Comparison of ENCODE assay signal across 8 mouse cellular contexts in the genomic region with DNA sequence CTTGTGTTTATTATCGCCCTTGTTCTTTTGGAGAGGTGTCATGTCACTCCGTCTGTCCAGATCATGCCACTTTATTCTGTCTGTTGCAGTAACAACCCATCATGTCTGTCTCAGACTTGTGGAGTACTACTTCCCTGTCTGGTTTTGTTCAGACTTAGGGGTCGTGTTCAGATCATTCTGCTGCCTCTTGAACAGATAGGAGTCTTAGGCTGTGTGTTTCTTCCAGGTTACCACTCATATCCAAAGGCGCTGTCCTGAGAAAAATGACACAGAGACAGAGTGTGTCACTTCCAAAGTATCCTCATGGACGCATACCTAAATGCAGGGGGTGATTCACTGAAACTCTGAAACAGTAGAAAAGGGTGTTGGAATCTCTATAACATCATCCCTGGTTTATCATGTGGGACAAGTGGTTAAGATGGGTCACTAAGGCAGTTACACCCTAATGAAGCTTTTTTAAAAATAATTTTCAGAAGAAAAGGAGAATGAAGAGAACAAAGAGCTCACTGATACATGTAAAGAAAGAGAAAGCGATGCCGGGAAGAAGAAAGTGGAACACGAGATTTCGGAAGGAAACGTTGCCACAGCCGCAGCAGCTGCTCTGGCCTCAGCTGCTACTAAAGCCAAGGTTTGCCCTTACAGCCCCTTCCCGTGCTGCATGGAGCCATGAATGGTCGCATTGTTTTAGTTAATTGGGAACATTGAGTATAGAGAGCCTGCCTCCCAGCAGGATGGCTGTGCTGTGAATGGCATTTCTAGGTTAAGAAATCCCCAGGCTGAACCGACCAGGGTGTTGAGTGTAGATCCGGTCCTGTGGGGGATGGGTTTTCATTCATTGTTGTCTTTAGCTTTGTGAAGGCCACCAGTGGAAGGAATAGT. TPM values are rescaled to one million over a fixed set of nuclear protein-coding genes. Genes with fewer than 3 reads are reported as not detected.
DNase-seq lines count a peak whose midpoint lies in the region; ATAC-seq lines count a peak whose summit lies in the region.

No protein-coding gene starts in this region.

- peaks cover 81% of the 10 kb centered on the region for H3K36me3 ChIP-seq in forebrain, embryonic 14.5 days (ENCODE audit: control insufficient read depth, insufficient read depth, low read length)
- H3K36me3 ChIP-seq in kidney, embryonic 14.5 days (ENCODE audit: control insufficient read depth, insufficient read depth, low read length): peaks cover 91% of the 10 kb centered on the region
- H3K36me3 ChIP-seq in liver, embryonic 12.5 days: peaks cover 90% of the 10 kb centered on the region

- intact Hi-C loops in heart, postnatal 10 days (cut with DNase I): no loop called here
- intact Hi-C loops in gastrocnemius, postnatal 14 days (cut with DNase I; ENCODE audit: low total_unique reads): no loop called here

- H3K27ac ChIP-seq in forebrain, embryonic 14.5 days (ENCODE audit: low read depth, low read length): peak overlapping the region; percentile 81
- H3K27ac ChIP-seq in kidney, embryonic 14.5 days (ENCODE audit: low read depth, low read length): no peak overlapping the region
- H3K27ac ChIP-seq in liver, embryonic 12.5 days: no peak overlapping the region

- DNase-seq in heart, adult 11 months: peak; percentile 75
- no peak for DNase-seq in heart, postnatal 10 days
- DNase-seq in forebrain, embryonic 14.5 days (ENCODE audit: low spot score): peak; percentile 94
- DNase-seq in layer of hippocampus, postnatal 25 days (ENCODE audit: extremely low spot score in 1 of 2, low spot score in 1 of 2): peak; percentile 14 to 34
- DNase-seq in neural tube, embryonic 10.5 days (ENCODE audit: extremely low spot score, low spot score): peak; percentile 34
- no peak for DNase-seq in gastrocnemius, postnatal 14 days

- H3K27me3 ChIP-seq in forebrain, embryonic 14.5 days (replicated peaks; ENCODE audit: control insufficient read depth, insufficient read depth, low read length): no peaks in the 10 kb centered on the region
- H3K27me3 ChIP-seq in kidney, embryonic 14.5 days (ENCODE audit: control insufficient read depth, insufficient read depth, low read length): no peaks in the 10 kb centered on the region
- no peaks in the 10 kb centered on the region for H3K27me3 ChIP-seq in liver, embryonic 12.5 days (replicated peaks)

- no peaks in the 10 kb centered on the region for H3K9me3 ChIP-seq in forebrain, embryonic 14.5 days (replicated peaks; ENCODE audit: control insufficient read depth, low read length)
- no peaks in the 10 kb centered on the region for H3K9me3 ChIP-seq in kidney, embryonic 14.5 days (ENCODE audit: control insufficient read depth, low read length)
- no peaks in the 10 kb centered on the region for H3K9me3 ChIP-seq in liver, embryonic 12.5 days (replicated peaks)

- peak overlapping the region; percentile 43 for H3K9ac ChIP-seq in forebrain, embryonic 14.5 days (ENCODE audit: low read length)
- no peak overlapping the region for H3K9ac ChIP-seq in kidney, embryonic 14.5 days (ENCODE audit: low read depth, low read length)
- H3K9ac ChIP-seq in liver, embryonic 12.5 days: no peak overlapping the region

- H3K4me2 ChIP-seq in forebrain, embryonic 14.5 days (ENCODE audit: low read length): no peak overlapping the region
- H3K4me2 ChIP-seq in kidney, embryonic 14.5 days (replicated peaks; ENCODE audit: low read depth, low read length): no peak overlapping the region
- no peak overlapping the region for H3K4me2 ChIP-seq in liver, embryonic 12.5 days

- no peak overlapping the region for H3K4me3 ChIP-seq in forebrain, embryonic 14.5 days (ENCODE audit: low read depth, low read length)
- no peak overlapping the region for H3K4me3 ChIP-seq in kidney, embryonic 14.5 days (ENCODE audit: low read length)
- H3K4me3 ChIP-seq in liver, embryonic 12.5 days: no peak overlapping the region

- ATAC-seq in forebrain, embryonic 14.5 days: peak; percentile 92
- ATAC-seq in kidney, embryonic 14.5 days (ENCODE audit: low FRiP score, low TSS enrichment): no peak
- no peak for ATAC-seq in liver, embryonic 12.5 days

- peaks cover 19% of the 10 kb centered on the region for H3K4me1 ChIP-seq in forebrain, embryonic 14.5 days (ENCODE audit: control insufficient read depth, insufficient read depth, low read length)
- no peaks in the 10 kb centered on the region for H3K4me1 ChIP-seq in kidney, embryonic 14.5 days (ENCODE audit: control insufficient read depth, insufficient read depth, low read length)
- H3K4me1 ChIP-seq in liver, embryonic 12.5 days: no peaks in the 10 kb centered on the region

- 7% methylated on average over 15 of the region's 15 CpGs for WGBS in forebrain, embryonic 14.5 days
- 78% methylated on average over 15 of the region's 15 CpGs for WGBS in kidney, embryonic 14.5 days
- 80% methylated on average over 15 of the region's 15 CpGs for WGBS in liver, embryonic 12.5 days (ENCODE audit: insufficient replicate concordance)

RNA-seq across cellular contexts. Expression of gene Cspg5, which starts 37.8 kb away (rescaled TPM):
- under 1 TPM; 0.43 to 0.55 TPM for total RNA-seq in heart, postnatal 10 days (2021)
- 49.3 and 64.2 TPM in 2 replicates for polyA plus RNA-seq in forebrain, embryonic 14.5 days (2014; fragmentation: Nextera tagmentation; extraction: Ambion mirVana)
- 100 to 1,000 TPM; 307 to 311 TPM for total RNA-seq in layer of hippocampus, postnatal 25 days (2021)
- polyA plus RNA-seq in kidney, embryonic 14.5 days (2014; fragmentation: Nextera tagmentation; extraction: Ambion mirVana): 0.76 and 1.4 TPM in 2 replicates
- total RNA-seq in gastrocnemius, postnatal 14 days (2021): under 1 TPM; 0.43 to 0.58 TPM
- polyA plus RNA-seq in liver, embryonic 12.5 days (2016; fragmentation: Nextera tagmentation; extraction: Ambion mirVana): 0.19 and 0.31 TPM in 2 replicates

Comparison
In these comparisons a context has a peak if more than half of its experiments do, and no peak if none do; other contexts are left out.
1. DNase-seq: peak in heart, adult 11 months (single experiment), forebrain, embryonic 14.5 days (single experiment), layer of hippocampus, postnatal 25 days (2 of 2) and neural tube, embryonic 10.5 days (single experiment); none in heart, postnatal 10 days (0 of 2) and gastrocnemius, postnatal 14 days (single experiment).
2. RNA of gene Cspg5, which starts 37.8 kb away (total RNA-seq): 307 to 311 TPM in layer of hippocampus, postnatal 25 days; 0.43 to 0.58 TPM in gastrocnemius, postnatal 14 days and 0.43 to 0.55 TPM in heart, postnatal 10 days; every median in the first group is over 100 times any median in the second.